Mouse (Mus musculus) c-Kit-positive CD71-negative TER-119-negative erythroid progenitor cells, embryonic 14.5 days (primary cell): Measurements from ENCODE around the gene Cbx7.

Experiments used
- DNase-seq: peaks from one replicate; pipeline ENCODE4 v3.0.0-alpha.2; 2013; ENCODE audit warnings: low read depth

Cbx7 gene

DNA sequence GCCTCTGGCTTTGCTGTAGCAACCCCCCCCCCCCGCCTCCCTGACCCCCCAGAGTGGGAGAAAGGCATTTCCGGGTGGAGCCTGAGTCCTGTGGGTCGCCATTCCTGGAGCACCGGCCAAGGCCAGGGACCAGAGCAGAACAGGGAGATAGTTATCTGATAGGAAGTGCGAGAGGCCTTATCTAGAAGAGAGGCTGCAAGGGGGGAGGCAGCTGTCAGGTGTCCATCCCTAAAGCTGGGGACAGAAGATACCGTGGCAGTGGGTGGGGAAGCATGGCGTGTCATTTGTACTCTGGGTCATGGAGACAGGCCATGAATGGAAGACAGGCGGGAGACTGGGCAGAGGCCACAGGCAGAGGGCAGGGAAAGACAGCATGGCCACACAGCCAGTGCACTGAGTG is 29.8 kb upstream of the Cbx7 start:
- DNase-seq = no peak

DNA sequence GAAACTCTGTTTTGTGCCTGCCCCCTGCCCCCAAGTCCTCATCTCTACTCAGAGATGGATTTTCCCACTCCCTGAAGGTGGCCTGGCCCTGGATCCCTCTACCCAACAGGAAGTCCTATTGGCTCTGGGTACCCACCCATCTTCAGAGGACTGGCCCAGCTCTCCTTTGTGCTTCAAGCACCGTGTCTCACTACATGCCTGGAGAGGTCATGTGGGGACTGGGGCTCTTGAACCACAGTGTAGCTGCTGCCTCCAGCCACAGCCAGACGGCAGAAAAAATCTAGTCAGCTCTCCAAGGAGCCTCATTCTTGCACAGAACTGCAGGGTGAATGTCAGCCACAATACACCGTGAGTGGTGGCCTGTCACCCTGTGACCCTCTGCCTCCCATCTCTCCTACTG is 27.1 kb upstream of the Cbx7 start:
- no peak for DNase-seq

DNA sequence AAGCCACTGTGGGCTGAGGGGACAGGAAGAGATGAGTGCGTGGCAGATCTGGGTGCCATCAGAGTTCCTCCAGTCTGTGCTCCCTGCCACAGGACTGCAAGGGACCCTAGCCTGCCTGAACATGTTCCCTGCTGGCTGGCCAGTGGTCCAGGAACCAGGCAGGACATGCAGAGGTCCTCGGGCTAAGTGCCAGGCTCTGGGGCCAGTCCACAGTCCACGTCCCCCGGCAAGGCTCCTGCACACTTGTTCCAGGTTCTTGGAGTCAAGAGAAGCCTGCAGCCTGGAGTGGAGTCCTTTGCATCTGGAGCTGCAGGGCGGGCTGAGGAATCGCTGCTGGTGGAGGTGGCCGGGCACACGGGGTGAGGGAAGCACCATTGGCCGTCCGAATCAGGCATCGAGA is 25.9 kb upstream of the Cbx7 start:
- no peak for DNase-seq

DNA sequence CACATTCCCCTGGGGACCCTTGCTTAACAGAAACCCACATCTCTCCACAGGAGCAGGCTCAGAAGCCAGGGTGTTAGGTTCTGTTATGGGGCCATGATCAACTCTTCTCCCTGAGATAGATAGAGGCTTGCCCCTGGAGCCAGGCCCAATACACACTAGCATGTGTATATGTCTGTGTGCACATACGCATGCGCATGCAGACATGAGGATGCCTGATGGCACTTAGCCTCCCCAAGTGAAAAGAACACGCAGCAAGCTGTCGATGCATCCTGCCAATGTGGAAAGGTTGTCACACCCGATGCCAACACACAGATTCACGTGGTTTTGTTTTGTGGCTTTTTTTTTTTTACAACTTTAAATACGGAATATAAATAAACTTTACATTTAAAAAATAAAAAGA is 24.6 kb upstream of the Cbx7 start:
- DNase-seq = no peak

DNA sequence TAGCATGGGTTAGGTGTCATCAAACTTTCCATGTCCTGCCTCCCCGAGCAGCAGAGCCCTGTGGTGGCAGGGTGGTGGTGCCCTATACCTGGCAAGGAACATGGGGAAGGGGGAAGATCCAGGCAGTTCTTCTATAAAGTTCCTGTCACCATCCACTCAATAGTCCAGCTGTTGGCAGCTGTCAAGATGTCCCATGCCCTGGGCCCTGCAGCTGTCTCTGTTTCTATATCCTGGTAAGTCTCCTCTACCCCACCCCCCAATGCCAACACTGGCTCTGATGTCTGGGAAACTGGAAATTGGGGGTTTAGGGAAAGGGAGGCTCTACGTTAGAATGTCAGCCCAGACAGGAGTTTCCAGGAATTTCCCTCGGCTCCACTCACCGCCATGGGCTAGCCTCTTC is 23.6 kb upstream of the Cbx7 start:
- no peak for DNase-seq

DNA sequence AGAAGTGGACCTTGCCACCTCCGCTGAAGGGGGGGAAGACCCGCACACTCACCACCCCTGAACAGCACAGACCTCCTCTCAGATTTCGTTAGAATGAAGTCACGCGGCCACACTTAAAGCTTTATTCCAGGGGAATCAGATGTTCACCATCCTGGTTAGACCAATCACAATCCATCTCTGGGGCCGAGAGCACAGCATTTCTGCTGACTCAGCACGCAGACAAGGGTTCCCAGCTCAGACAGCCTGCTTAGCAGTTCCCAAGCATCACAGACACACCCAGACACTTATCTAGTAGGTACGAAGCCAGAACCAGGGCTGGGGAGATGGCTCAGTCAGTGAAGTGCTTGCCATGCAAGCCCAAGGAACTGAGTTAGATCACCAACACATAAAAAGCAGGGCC is 15.3 kb upstream of the Cbx7 start:
- DNase-seq = no peak

DNA sequence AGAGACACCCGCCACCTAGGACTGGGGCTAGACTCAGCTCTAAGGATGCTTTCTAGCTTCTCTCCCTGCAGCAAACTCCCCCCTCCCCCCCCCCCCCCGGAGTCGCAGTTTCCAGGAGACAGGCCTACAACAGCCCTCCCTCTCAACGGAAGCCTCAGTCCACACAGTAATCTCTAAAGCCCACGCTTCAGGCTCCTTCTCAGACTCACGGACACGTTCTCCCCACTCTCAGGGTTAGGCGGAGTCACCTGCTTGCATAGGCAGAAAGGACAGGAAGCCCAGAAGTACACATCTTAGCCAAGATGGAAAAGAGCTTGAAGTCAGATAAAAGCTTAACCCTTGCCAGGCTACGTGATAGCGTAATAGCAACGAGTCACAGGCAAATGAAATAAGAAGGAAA is 14.6 kb upstream of the Cbx7 start:
- DNase-seq = no peak

DNA sequence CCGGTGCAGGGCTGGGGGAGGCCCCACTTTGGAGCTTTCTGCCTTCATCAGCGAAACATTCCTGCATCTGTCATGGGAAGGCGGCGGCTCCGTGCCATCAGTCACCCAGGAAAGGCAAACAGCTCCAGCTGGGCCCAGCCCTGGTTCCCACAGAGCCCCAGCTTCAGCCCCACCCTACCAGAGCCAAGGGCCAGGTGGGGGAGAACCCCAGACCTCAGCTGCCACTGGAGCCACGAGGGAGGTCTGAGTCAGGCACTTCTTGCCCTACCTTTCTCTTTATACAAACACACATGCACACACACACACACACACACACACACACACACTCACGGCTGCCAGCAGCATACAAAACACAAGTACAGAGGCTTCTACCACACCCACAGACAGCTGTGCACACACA is 13.2 kb upstream of the Cbx7 start:
- DNase-seq = no peak

DNA sequence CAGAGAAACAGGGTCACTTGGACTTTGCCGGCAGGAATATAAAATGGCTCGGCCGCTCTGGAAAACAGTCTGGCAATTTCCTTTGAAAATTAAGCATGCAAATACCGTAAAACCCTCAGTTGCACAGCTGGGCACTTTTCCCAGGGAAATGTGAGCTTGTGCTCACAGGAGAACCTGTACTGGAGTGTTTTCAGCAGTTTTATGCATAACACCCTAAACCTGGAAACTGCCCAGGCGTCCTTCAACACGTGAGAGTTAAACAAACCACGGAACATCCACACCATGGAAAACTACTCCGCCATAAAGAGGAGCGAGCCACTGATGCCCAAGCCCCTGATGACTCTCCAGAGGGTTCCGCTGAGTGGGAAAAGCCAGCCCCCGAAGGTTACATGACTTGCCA is 9.8 kb upstream of the Cbx7 start:
- no peak for DNase-seq

DNA sequence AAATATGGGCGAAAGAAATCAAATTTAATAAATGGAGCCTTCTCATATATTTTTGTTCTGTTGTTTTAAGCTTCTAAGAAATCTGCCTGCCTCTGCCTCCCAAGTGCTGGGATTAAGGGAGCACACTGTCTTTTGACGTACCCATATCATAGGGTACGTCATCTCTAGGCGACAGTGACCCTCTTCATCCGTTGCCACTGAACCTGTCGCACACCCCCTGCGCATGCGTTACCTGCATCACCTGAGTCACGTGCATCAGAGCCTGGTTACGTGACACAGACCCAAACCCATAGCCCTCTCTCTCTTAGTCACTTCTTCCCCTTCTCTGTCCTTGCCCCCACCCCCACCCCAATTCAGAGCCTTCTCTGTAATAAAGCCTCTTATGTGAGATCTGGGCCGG is 1.3 kb upstream of the Cbx7 start:
- DNase-seq = no peak

DNA sequence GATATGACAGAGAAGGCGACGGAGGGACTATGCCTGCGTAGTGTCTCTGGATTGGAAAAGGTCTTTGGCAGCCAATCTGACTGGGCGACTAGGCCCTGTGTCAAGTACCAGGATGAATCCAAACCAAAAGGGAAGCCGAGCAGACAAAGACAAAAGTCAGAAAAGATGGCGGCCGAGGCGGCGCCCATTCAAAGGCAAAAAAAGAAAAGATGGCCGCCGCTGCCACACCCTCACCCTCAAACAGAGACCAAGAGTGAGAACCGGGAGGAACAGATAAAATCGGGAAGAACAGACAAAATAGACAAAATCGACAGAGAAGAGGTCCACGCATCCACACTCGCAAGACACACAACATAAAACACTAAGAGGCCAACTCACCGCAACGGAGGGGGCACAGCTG is 428 bp downstream of the Cbx7 start:
- DNase-seq = no peak

DNA sequence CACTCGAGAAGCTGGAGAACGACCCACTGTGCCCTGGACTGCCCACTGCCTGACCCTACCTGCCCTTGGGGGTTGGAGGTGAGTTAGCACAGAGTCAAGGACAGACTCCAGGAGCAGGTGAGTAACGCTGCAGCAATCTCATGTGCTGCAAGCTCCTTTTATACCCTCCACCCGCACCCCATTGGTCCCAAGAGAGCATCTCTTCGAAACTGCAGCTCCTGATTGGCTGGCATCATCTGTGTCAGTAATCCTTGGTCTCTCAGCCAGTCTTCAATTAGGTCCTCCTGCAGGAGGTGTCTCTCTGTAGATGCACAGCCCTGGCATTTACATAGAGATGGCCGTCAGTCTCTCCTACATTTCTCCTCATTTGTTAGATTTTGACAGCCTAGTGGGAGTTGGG is 3.6 kb downstream of the Cbx7 start:
- no peak for DNase-seq

DNA sequence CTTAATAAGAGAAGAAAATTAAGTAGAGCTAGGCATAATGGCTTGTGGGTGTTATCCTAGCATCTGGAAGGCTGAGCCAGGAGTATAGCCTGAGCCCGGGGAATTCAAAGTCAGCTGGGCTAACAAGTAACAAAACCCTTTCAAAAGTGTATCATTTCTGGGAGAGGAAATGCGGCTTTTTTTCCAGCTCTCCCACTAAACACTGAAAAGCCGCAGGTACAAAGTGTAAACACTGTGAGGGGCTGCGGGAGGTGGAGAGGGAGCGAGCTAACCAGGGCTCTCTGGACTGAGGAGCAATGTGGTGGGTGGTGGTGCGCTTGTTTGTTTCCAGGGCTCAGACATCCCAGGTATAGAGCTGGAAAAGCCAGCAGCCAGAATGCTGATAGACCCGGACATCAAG is 6.5 kb downstream of the Cbx7 start:
- DNase-seq = no peak

DNA sequence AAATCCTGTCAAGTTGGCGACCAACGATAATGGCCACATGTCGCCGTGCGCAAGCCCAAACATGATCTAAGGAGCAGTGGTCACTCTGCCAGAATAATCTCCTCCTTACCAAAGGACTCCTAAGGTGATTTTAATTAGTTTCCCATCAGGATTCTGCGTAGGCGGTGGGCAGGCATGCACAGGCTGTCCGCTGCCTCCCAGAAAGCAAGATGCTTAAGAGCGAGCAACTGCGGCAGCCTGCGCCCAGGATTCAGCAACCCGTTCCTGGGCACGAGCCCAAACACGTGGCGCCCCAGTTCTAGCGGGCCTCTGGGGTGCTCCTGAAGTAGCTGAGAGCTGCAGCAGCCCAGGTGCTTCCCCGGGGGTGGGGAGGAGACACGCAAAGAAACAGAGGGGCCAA is 8.3 kb downstream of the Cbx7 start:
- no peak for DNase-seq

DNA sequence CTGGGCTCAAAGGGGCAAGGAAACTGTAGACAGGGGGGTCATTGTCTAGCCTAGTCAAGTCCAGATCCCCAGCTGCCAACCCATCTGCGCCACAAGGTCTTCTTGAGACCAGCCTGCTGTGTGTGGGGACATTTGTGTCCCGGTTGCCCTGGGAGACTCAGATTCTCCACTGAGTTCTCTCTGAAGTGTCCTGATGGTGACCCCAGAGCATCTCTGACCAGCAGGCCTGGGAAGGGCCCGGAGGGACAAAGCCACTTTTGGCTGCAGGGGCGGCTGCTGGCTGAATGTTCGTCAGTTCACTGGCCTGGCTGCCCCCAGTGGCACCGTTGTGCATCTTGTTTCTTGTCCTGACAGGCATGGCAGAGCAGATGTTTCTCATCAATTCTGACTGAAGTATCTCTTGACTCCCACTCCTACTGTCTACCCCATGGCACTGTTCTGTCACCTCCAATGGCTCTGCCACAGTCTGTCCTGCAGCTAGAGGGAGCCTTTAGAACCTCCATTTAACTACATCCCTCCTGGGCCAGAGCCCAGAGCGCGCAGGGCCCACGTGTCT is 9.5 kb downstream of the Cbx7 start:
- DNase-seq = no peak

DNA sequence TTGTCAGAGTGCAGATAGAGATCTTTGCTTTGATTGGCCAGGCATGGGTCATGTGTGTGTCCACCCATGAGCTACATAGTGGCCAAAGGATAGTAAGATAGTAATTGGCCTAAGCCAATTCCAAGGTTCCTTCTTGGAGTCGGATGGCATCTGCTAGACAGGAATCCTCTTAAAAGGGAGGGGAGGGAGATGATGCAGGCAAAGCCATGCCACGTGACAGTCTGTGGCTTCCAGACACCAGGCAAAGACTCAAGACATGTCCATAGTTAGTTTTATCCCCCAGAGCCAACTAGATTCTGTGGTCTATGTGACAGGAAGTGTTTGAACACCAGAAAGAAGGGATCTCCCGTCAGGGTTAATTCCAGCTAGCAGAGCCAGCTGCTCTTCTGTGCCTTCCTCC is 12.5 kb downstream of the Cbx7 start:
- DNase-seq = no peak

DNA sequence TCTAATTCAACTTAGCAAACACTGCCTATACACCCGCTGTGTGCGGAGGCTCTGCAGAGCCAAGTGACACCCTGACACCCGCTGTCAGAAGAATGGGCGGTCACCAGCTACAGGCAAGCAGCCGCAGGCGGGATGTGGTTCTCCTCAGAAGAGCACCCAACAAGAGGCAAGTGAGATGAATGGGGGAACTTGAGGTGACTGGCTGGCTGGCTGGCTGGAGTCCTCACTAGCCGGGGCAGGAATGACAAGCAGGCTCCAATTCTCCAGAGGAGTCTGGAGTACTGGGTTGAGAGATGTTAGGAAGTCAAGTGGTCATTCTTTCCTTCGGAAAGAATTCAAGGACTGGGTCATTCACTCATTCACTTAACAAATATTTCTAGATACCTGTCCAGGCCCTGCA is 14.4 kb downstream of the Cbx7 start:
- no peak for DNase-seq

DNA sequence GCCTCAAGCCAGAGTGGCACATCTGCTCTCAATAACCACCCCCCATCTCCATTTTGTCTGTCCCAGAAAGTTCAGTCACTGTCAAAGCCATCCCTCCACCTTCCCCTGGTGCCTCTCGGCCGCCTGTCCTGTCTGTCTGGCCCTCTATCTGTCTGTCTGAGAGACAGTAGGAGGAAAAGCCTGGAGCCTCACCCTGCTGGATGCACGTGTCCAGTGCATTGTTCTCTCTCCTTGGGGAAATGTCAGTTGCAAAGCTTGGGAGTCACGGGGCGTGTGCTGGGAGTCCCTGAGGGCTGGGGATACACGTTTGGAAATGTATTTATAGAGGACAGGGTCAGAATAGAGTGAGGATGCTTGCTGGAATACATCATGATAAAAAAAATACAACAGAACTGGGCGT is 17.4 kb downstream of the Cbx7 start:
- no peak for DNase-seq

DNA sequence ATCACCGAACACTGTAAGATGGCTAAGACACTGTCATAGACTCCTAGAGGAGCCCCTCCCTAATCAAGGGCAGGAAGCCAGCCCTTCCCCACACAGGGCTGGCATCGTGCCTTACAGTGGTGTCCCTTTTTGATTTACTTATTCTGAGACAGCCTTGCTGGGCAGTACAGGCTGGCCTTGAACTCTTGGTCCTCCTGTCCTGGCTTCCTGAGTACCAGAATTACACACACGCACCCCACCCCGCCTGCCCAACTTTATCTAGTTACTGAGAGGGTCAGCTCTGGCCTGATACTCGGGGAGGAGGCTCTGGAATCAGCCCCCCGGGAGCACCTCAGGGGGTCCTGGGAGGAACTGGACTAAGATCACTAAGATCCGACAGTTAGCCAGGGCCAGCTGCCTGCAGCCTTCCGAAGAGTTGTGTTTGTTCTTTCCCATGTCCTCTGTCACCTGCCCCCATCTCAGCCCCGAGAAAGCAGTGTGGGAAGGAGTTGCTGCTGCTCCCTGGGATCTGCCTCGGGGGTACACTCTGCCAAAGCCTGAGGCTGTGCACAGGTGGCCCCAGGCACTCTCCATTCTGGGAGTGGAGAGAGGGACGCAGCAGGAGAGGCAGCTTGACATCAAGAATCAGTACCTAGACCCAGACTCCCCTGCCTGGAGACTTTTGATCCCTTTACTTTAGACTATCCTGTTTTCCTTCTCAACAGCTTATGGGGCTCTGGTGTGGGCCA is 18.3 kb downstream of the Cbx7 start:
- no peak for DNase-seq

DNA sequence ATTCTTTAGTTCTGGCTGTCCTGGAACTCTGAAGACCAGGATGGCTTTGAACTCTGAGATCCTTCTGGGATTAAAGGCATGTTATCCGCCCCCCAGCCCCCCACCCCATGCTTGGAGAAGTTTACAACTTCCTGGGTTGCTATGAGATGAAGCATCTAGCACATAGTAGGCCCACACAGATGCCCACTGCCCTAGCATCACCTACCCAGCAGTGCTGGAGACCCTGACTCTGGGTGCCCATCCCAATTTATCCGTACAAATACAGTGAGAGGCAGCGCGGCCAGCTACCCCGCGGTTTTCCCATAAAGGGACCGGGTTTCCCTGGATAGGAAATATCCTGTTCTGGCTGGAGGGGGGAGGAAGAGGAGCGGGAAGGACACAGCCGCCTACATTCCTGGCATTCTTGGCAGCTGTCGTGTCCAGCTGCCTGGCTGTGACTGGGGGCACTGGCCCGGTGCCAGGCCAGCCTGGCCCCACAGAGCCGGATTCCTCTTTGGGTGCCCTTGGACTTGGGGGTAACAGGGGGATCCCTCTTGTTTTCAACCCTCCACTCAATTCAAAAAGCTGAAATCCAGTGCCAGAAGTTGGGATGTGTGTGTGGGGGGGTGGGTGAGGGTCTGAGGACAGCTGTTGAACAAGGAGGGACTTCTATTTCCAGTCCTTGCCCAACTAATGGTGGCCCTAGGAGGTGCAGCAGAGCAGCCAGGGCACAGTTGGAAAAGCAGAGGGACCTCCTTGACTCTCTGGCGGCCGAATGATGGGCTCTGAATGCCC is 19.0 kb downstream of the Cbx7 start:
- DNase-seq = no peak

DNA sequence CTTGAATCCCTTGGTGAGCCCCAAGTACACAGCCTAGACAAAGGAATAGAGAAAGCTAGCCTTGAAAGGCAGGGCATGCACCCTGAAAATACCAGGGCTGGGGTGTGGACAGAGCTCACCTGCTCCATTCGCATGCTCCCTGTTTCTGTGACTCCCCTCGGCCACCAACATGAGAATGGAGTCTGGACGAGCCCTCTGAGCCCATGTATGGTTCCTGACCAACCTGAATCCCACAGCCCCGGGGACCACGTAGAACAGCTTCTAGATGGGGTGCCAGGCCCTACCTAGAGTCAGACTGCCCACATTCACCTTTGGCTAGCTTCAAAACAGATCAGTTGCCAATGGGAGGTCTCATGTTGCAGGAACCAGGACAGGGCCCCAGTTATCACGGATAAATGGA is 19.7 kb downstream of the Cbx7 start:
- no peak for DNase-seq

DNA sequence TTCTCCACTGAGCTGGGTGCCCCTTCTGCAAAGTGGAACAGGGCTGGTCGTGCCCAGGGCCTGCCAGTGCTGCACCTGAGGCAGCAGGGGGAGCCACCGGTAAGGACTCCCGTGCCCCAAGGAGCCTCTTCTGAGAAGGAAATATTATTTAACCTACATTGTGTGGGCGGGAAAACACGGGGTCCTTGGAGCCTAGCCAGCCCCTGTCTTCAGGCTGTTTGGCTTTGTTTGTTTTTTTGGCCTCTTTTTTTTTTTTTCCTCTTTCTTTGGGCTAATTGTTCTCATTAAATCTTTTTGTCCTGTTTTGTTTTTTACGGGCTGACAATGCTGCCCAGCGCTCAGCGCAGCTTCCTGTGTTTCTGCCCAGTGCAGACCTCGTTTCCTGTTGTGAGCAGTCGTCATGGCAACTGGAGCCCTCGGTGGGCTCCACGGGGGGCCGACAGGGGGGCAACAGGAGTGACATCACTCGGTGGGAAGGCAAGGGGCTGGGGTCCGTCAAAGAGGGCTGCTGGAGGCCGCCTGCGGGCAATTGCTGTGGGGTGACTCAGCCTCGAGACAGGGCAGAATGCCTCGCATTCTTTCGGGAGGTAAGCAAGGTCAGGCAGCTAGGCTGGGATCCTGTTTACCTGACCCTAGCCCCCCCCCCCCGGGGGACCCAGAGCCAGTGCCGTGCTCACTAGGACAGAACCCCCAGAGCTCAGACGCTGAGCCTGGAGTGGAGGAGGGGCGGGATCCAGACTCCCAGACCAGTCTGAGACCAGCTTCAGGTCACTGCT is 20.5 kb downstream of the Cbx7 start:
- DNase-seq = no peak

DNA sequence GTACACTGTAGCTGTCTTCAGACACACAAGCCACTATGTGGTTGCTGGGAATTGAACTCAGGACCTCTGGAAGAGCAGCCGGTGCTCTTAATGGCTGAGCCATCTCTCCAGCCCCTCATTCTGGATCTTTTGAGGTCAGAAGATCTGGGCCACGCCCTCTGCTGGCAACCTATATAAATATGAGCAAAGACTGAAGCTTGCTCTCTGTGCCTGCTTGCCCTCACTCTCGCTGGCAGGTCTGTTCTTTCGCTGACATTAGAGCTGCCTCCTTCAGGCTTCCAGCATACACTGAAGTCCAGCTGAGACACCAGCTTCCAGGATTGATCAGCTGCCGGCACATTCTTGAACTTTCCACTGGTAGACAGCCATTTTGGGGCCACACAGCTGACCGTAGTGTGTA is 23.2 kb downstream of the Cbx7 start:
- DNase-seq = no peak
